Mouse (Mus musculus) stomach, embryonic 16.5 days (tissue): ENCODE measurements at regions not wholly inside any gene's neighbourhood (a gene's known extent, or its start where the extent isn't known, plus 50 kb on each side); places are given as distances from the start of the nearest gene placed in this dataset.

Source experiments
- ATAC-seq: fragments of 200-750 bp; cut with Nextera tagmentation; 2 replicates; pipeline ENCODE4 v1.8.0; 2017; ENCODE audit warnings: moderate number of reproducible peaks, moderate TSS enrichment; ENCODE audit not compliant: insufficient read depth, low FRiP score
- H3K27ac ChIP-seq: fragments of 300-500 bp; sonication (generic); 2 replicates; pipeline ENCODE4 v1.5.1; 2014; ENCODE audit warnings: low read length
- H3K27me3 ChIP-seq: fragments of 300-500 bp; sonication (generic); 2 replicates; pipeline ENCODE4 v1.6.1; 2014; ENCODE audit warnings: low read length, control low read depth, mixed read lengths; ENCODE audit not compliant: control insufficient read depth, insufficient read depth
- H3K36me3 ChIP-seq: fragments of 300-500 bp; sonication (generic); 2 replicates; pipeline ENCODE4 v1.6.1; 2014; ENCODE audit warnings: low read length; ENCODE audit not compliant: control insufficient read depth, insufficient read depth
- H3K4me1 ChIP-seq: fragments of 300-500 bp; sonication (generic); 2 replicates; pipeline ENCODE4 v1.6.1; 2014; ENCODE audit warnings: low read length, control low read depth, mixed read lengths; ENCODE audit not compliant: control insufficient read depth, insufficient read depth
- H3K4me2 ChIP-seq: fragments of 300-500 bp; sonication (generic); 2 replicates; pipeline ENCODE4 v1.6.1; 2014; ENCODE audit warnings: low read depth, low read length, mixed read lengths
- H3K4me3 ChIP-seq: fragments of 300-500 bp; sonication (generic); replicated peaks from 2 replicates; pipeline ENCODE4 v1.5.1; 2014; ENCODE audit warnings: mild to moderate bottlenecking, low read length
- H3K9ac ChIP-seq: fragments of 300-500 bp; sonication (generic); 2 replicates; pipeline ENCODE4 v1.6.1; 2014; ENCODE audit warnings: low read length
- H3K9me3 ChIP-seq: fragments of 300-500 bp; sonication (generic); replicated peaks from 2 replicates; pipeline ENCODE4 v1.6.1; 2016; ENCODE audit warnings: low read length, control low read depth; ENCODE audit not compliant: control insufficient read depth
- WGBS: fragments of 180-500 bp; shearing (Covaris S2); extraction: QIAGEN DNeasy Blood & Tissue Kit; methylation state at CpG from one replicate; pipeline ENCODE4 v1.1.7; 2014; 5-methylcytosine and 5-hydroxymethylcytosine counted together

DNA sequence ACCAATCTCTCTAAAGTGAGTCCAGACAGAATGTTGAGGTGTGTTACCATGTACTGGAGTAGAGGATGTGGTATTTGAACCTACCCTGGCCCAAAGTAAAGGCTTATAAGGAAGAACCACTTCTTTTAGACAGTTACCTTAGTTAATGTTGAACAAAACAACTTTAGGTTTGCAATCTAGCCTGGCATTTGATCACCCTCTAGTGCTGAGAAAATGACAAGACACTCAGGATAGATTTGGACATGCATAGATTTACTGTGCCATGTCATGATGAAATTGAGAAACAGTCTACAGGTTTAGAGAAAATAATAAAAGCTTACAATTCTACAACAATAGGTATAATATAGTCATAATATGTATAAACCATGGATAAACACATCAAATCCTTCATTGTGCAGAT is 333.7 kb downstream of the Adcyap1 start:
- H3K36me3 ChIP-seq = no peaks in the 10 kb centered on the region
- H3K4me2 ChIP-seq = no peak overlapping the region
- H3K9me3 ChIP-seq = no peaks in the 10 kb centered on the region
- no peaks in the 10 kb centered on the region for H3K4me1 ChIP-seq
- no peak for ATAC-seq
- no peak overlapping the region for H3K9ac ChIP-seq
- no peaks in the 10 kb centered on the region for H3K27me3 ChIP-seq
- H3K27ac ChIP-seq = no peak overlapping the region
- no peak overlapping the region for H3K4me3 ChIP-seq

DNA sequence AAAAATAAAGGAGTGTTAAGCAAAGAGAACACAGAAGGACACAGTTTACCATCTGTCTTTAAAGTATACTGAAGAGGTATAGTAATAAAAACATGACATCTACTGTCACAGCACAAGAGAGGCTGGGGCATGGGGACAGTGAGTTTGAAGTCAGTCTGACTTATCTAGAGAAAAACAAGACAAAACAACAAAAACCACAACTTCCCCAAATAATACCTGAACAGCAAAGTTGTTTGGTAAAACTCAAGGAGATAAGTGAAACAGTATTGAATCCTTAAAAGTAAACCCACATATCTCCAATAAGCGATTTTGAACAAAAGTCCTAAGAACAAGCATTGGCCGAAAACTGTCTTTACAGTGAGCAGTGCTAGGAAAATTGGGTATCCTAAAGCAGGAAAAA is 336.1 kb downstream of the Adcyap1 start:
- ATAC-seq = no peak
- Histone ChIP-seq H3K9me3 (no peaks in the 10 kb centered on the region), H3K27ac (no peak overlapping the region), H3K4me3 (no peak overlapping the region), H3K27me3 (no peaks in the 10 kb centered on the region), H3K4me1 (no peaks in the 10 kb centered on the region), H3K4me2 (no peak overlapping the region), H3K9ac (no peak overlapping the region), H3K36me3 (no peaks in the 10 kb centered on the region)
- WGBS = 85% methylated on average over 2 of the region's 2 CpGs

DNA sequence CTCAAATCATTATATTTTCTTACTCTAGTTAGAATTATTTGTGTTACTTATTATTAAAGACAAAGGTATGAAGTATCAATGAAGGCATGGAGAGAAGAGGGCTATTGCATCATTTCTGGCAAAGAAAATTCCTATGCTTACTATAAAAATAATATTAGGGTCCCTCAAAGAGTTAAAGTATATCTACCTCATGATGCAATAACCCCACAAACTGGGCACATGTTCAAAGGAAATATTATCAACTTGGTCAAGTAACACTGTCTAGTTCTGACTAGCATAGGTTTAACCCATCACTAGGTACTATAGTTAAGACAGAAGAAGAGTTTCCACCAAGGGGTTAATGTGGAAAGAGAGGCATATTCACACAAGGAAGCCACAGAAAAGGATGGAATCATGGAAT is 336.9 kb downstream of the Adcyap1 start:
- Histone ChIP-seq H3K4me3 (no peak overlapping the region), H3K9me3 (no peaks in the 10 kb centered on the region), H3K4me2 (no peak overlapping the region), H3K4me1 (no peaks in the 10 kb centered on the region), H3K36me3 (no peaks in the 10 kb centered on the region), H3K9ac (no peak overlapping the region), H3K27ac (no peak overlapping the region), H3K27me3 (no peaks in the 10 kb centered on the region)
- no peak for ATAC-seq

DNA sequence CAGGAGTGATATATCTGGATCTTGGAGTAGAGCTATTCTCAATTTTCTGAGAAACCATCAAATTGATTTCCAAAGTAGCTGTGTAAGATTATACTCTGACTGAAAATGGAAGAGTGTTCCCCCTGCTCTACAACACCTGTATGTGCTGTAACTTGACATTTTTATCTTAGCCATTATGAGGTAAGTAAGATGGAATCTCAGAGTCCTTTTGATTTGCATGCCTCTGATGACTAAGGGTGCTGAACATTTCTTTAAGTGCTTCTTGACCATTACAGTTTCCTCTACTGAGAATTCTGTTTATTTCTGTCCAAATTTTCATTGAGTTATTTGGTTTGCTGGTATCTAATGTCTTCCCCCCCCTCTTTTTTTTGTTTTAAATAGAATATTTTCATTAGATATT is 343.0 kb downstream of the Adcyap1 start:
- Histone ChIP-seq H3K9me3 (no peaks in the 10 kb centered on the region), H3K36me3 (no peaks in the 10 kb centered on the region), H3K4me2 (no peak overlapping the region), H3K9ac (no peak overlapping the region), H3K4me3 (no peak overlapping the region), H3K27me3 (no peaks in the 10 kb centered on the region), H3K4me1 (no peaks in the 10 kb centered on the region), H3K27ac (no peak overlapping the region)
- no peak for ATAC-seq

DNA sequence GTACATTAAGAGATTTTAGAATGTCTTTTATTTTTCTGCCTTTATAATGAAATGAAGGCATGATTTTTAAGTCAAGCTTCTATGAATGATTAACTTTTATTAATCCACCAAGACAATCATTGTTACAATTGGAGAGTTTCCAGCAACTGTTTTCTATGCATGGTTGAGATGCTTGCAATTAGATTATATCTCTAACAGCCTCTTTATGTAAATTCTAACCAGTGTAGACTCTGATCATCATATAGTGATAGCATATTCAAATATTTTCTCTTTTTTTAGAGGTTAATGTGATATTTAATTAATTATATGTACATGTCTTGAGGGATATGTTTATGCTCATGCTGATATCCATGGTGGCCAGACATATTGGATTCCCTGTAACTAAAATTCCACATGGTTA is 351.5 kb downstream of the Adcyap1 start:
- no peak for ATAC-seq
- Histone ChIP-seq H3K9me3 (no peaks in the 10 kb centered on the region), H3K27ac (no peak overlapping the region), H3K36me3 (no peaks in the 10 kb centered on the region), H3K9ac (no peak overlapping the region), H3K4me2 (no peak overlapping the region), H3K4me1 (no peaks in the 10 kb centered on the region), H3K4me3 (no peak overlapping the region), H3K27me3 (no peaks in the 10 kb centered on the region)

DNA sequence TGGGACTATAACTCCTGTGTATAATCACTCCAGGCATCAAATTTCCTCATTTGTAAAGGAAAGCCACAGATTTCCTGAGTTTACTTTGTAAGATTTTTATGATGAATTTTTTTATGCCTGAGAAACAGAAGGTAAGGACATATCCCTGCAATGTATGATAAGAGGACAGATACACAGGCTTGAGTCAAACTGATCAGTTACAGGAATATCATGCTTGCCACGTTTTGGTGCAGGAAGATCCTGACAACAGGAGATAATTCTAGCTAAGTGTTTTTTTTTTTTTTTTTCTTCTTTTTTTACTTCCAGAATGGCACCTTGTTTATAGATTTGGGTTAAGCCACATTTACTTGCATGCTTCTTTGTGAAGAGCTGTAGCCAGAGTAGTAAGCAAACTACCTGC is 357.1 kb downstream of the Adcyap1 start:
- Histone ChIP-seq H3K4me1 (no peaks in the 10 kb centered on the region), H3K27me3 (no peaks in the 10 kb centered on the region), H3K36me3 (no peaks in the 10 kb centered on the region), H3K9me3 (no peaks in the 10 kb centered on the region), H3K27ac (no peak overlapping the region), H3K4me3 (no peak overlapping the region), H3K4me2 (no peak overlapping the region), H3K9ac (no peak overlapping the region)
- 32% methylated on average over 1 of the region's 1 CpGs for WGBS
- ATAC-seq = no peak

DNA sequence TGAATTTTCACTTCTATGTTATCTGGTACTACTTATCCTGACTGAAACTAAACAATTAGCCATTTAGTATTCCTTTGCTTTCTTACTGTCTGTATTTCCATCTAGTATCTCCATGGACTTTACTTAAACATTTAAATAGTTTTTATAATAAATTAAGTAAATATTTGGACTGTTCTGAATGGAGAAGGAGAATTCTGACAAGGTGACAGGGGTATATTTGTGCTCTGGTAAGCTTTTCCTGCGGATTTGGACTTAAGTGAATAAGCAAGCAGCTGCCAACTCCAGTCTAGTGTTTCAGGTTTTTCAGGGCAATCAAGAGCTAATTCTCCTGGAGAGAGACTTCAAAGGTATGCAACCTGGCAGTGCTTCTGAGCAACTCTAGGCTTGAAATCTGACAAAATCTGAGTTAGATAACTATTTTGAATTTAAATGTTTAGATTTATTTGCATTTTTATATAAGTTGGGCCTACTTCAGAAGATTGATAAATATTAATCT is 364.5 kb downstream of the Adcyap1 start:
- 14% methylated on average over 1 of the region's 1 CpGs for WGBS

DNA sequence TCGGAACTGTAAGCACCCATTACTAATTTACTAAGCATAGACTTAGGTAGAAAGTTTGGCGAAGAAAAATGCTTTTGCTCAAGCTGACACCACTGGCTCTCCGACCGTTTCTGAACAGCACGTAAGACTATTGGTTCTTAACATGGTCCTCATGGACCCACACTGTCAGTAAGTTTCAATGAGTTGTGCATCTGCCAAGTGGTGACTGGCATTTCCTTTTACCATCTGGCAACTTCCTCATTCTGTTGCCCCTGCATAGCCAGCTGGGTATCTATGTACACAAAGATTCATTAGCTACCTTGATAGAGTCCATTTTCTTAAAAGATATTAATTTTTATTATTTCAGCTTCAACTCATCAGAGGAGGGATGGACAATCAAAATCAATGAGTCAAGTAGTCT is 381.2 kb downstream of the Adcyap1 start:
- Histone ChIP-seq H3K4me2 (no peak overlapping the region), H3K27me3 (no peaks in the 10 kb centered on the region), H3K27ac (no peak overlapping the region), H3K9me3 (no peaks in the 10 kb centered on the region), H3K36me3 (no peaks in the 10 kb centered on the region), H3K4me1 (no peaks in the 10 kb centered on the region), H3K9ac (no peak overlapping the region), H3K4me3 (no peak overlapping the region)
- WGBS = 91% methylated on average over 5 of the region's 5 CpGs
- ATAC-seq = no peak

More for the DNA sequence above, 364.5 kb downstream of the Adcyap1 start:
- ATAC-seq = peak; percentile 66
- no peaks in the 10 kb centered on the region for H3K9me3 ChIP-seq
- no peaks in the 10 kb centered on the region for H3K4me1 ChIP-seq
- no peak overlapping the region for H3K4me2 ChIP-seq
- H3K27me3 ChIP-seq = no peaks in the 10 kb centered on the region
- H3K9ac ChIP-seq = no peak overlapping the region
- no peaks in the 10 kb centered on the region for H3K36me3 ChIP-seq
- no peak overlapping the region for H3K4me3 ChIP-seq
- no peak overlapping the region for H3K27ac ChIP-seq

DNA sequence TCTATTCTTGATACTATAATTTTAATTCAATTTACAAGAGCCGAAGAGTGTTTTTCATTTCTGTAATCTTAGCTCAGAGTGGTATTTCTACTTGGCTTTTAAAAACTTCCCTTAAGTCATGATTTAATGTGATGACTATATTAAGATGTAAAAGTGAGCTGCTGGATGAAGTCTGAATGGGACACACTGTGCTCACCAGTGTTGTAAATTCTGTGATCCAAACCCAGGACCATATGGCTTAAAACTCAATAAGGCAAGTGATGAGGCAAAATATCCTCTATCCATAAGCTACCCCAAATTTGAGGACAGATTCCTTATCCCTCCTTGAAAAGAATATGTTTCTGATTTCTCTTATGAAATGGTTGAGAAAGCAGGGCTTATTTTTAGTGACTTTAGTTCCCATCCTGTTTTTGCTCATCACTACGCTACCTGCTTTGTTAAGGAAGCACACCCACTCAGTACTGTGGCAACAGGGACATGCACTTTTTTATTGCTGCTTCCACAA is 399.4 kb downstream of the Adcyap1 start:
- ATAC-seq = no peak
- WGBS = 83% methylated on average over 2 of the region's 2 CpGs
- no peak overlapping the region for H3K27ac ChIP-seq

DNA sequence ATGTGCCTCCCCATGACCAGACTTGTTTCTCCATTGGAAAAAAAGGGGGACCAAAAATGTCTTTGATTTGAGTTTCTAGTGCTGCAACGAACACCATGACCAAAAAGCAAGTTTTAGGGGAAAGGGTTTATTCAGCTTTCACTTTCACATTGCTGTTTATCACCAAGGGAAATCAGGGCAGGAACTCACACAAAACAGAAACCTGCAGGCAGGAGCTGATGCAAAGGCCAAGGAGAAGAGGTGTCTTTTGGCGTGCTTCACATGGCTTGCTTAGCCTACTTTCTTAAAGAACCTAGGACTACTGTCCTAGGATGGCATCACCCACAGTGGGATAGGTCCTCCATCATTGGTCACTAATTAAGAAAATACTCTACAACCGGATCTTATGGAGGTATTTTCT is 401.4 kb downstream of the Adcyap1 start:
- no peaks in the 10 kb centered on the region for H3K4me1 ChIP-seq
- H3K27me3 ChIP-seq = no peaks in the 10 kb centered on the region
- no peak overlapping the region for H3K27ac ChIP-seq
- H3K9ac ChIP-seq = no peak overlapping the region
- 69% methylated on average over 3 of the region's 3 CpGs for WGBS
- no peaks in the 10 kb centered on the region for H3K9me3 ChIP-seq
- no peak for ATAC-seq
- H3K4me2 ChIP-seq = no peak overlapping the region
- no peaks in the 10 kb centered on the region for H3K36me3 ChIP-seq
- H3K4me3 ChIP-seq = no peak overlapping the region

More for the DNA sequence above, 399.4 kb downstream of the Adcyap1 start:
- Histone ChIP-seq H3K4me2 (no peak overlapping the region), H3K9ac (no peak overlapping the region), H3K36me3 (no peaks in the 10 kb centered on the region), H3K27me3 (no peaks in the 10 kb centered on the region), H3K4me1 (no peaks in the 10 kb centered on the region), H3K4me3 (no peak overlapping the region), H3K9me3 (no peaks in the 10 kb centered on the region)
